ENCODE assay signal across 37 mouse cellular contexts in genomic region chr11:83529024-83529423, GRCm38 (mm10). TPM values are rescaled to one million over a fixed set of nuclear protein-coding genes. Genes with fewer than 3 reads are reported as not detected.
A peak's percentile ranks its signal among the peaks of the same experiment; 100 is the strongest.
DNase-seq lines count a peak whose midpoint lies in the region; ATAC-seq and TF ChIP-seq lines count a peak whose summit lies in the region.
"Had no signal": no experiment of that assay in that cellular context is flagged by ENCODE, and none has a peak within 500 bp of the region (broad histone marks: within the 10 kb centered on the region; RNA-seq: fewer than 3 reads in every experiment).

No protein-coding gene starts in this region.

- peak; percentile 40 for DNase-seq in adrenal gland, adult 2 months
- no peak for DNase-seq in adrenal gland, postnatal 10 days
- DNase-seq in hindbrain, postnatal 0 days (ENCODE audit: low spot score) = peak; percentile 4
- no peak for DNase-seq in hindbrain, embryonic 11.5 days (ENCODE audit: low spot score)
- DNase-seq in right cerebral cortex, postnatal 14 days = peak; percentile 18
- DNase-seq in right cerebral cortex, postnatal 36 days (ENCODE audit: low spot score in 2 of 2) = no peak
- no peak for DNase-seq in Muller cell, postnatal 12 days (ENCODE audit: inconsistent ontology term)
- DNase-seq: cerebellum, adult 11 months; cerebellum, adult 9-10 months; cerebellum, postnatal 36 days; heart, adult 2 months; heart, postnatal 4 days; kidney, adult 11 months; kidney, postnatal 14 days; lung, embryonic 14.5 days; lung, postnatal 14 days; midbrain, embryonic 14.5 days; spleen, adult 18-20 months; thymus, postnatal 14 days had no signal

- H3K4me3 ChIP-seq in hindbrain, postnatal 0 days (ENCODE audit: low read length) = no peak overlapping the region
- H3K4me3 ChIP-seq in hindbrain, embryonic 11.5 days (ENCODE audit: low read depth, low read length) = no peak overlapping the region
- H3K4me3 ChIP-seq: forebrain, embryonic 13.5 days; heart, adult 2 months; heart, embryonic 12.5 days; limb, embryonic 12.5 days; liver, embryonic 15.5 days; neural tube, embryonic 15.5 days had no signal

- H3K4me2 ChIP-seq in hindbrain, postnatal 0 days (ENCODE audit: low read depth, low read length) = no peak overlapping the region
- no peak overlapping the region for H3K4me2 ChIP-seq in hindbrain, embryonic 11.5 days (replicated peaks; ENCODE audit: low read depth, low read length)
- H3K4me2 ChIP-seq: forebrain, embryonic 13.5 days; heart, embryonic 12.5 days; hindbrain, embryonic 14.5 days; limb, embryonic 12.5 days; liver, embryonic 15.5 days; lung, embryonic 14.5 days; neural tube, embryonic 15.5 days had no signal

- no peak for ATAC-seq in hindbrain, postnatal 0 days
- no peak for ATAC-seq in hindbrain, embryonic 11.5 days (ENCODE audit: low FRiP score)
- ATAC-seq: forebrain, embryonic 13.5 days; inflammation-experienced regulatory T-cells, adult 6 months; Patski had no signal

- no peaks in the 10 kb centered on the region for H3K9me3 ChIP-seq in hindbrain, postnatal 0 days (ENCODE audit: low read length)
- H3K9me3 ChIP-seq in hindbrain, embryonic 11.5 days (ENCODE audit: control insufficient read depth, low read length) = no peaks in the 10 kb centered on the region
- H3K9me3 ChIP-seq: forebrain, embryonic 13.5 days; G1E; heart, embryonic 12.5 days; limb, embryonic 12.5 days; liver, embryonic 15.5 days; neural tube, embryonic 15.5 days had no signal

- TF ChIP-seq CTCF in hindbrain, postnatal 0 days (IDR thresholded peaks at IDR 0.05; ENCODE audit: low read depth) = no peak

- H3K27me3 ChIP-seq in hindbrain, postnatal 0 days (ENCODE audit: insufficient read depth, low read length) = no peaks in the 10 kb centered on the region
- no peaks in the 10 kb centered on the region for H3K27me3 ChIP-seq in hindbrain, embryonic 11.5 days (ENCODE audit: control insufficient read depth, insufficient read depth, low read length)
- H3K27me3 ChIP-seq: forebrain, embryonic 13.5 days; heart, embryonic 12.5 days; limb, embryonic 12.5 days; liver, embryonic 15.5 days; neural tube, embryonic 15.5 days; Patski had no signal

- 49% methylated on average over 12 of the region's 12 CpGs for WGBS in hindbrain, postnatal 0 days
- WGBS in hindbrain, embryonic 11.5 days = 68% methylated on average over 12 of the region's 12 CpGs

- no peak overlapping the region for H3K9ac ChIP-seq in hindbrain, postnatal 0 days (replicated peaks; ENCODE audit: low read length)
- H3K9ac ChIP-seq in hindbrain, embryonic 11.5 days (ENCODE audit: low read depth, low read length) = no peak overlapping the region
- H3K9ac ChIP-seq: forebrain, embryonic 13.5 days; heart, embryonic 12.5 days; hindbrain, embryonic 14.5 days; limb, embryonic 12.5 days; liver, embryonic 15.5 days; lung, embryonic 14.5 days; neural tube, embryonic 15.5 days had no signal

- no peaks in the 10 kb centered on the region for H3K4me1 ChIP-seq in hindbrain, postnatal 0 days (ENCODE audit: insufficient read depth, low read length)
- H3K4me1 ChIP-seq in hindbrain, embryonic 11.5 days (replicated peaks; ENCODE audit: control insufficient read depth, insufficient read depth, low read length) = no peaks in the 10 kb centered on the region
- H3K4me1 ChIP-seq: forebrain, embryonic 13.5 days; liver, embryonic 15.5 days; neural tube, embryonic 15.5 days had no signal

- no peaks in the 10 kb centered on the region for H3K36me3 ChIP-seq in hindbrain, postnatal 0 days (ENCODE audit: insufficient read depth, low read length)
- H3K36me3 ChIP-seq in hindbrain, embryonic 11.5 days (ENCODE audit: control insufficient read depth, insufficient read depth, low read length) = no peaks in the 10 kb centered on the region
- H3K36me3 ChIP-seq: G1E; heart, embryonic 12.5 days; limb, embryonic 12.5 days; liver, embryonic 15.5 days had no signal

- H3K27ac ChIP-seq in hindbrain, postnatal 0 days = no peak overlapping the region
- no peak overlapping the region for H3K27ac ChIP-seq in hindbrain, embryonic 11.5 days (ENCODE audit: low read depth, low read length)
- H3K27ac ChIP-seq: forebrain, embryonic 13.5 days; heart, adult 2 months; hindbrain, embryonic 14.5 days; limb, embryonic 12.5 days; liver, embryonic 15.5 days; neural tube, embryonic 15.5 days had no signal

RNA-seq across cellular contexts. Expression of gene Ccl5, which starts 1.3 kb away (rescaled TPM):
- total RNA-seq in adrenal gland, adult 2 months (2021) = 1 to 10 TPM; 1.8 to 2.0 TPM
- 20.3 and 21.6 TPM in 2 replicates for polyA plus RNA-seq in adrenal gland, adult 2 months (2012; rRNA removed)
- 1 to 10 TPM; 7.9 to 8.8 TPM for total RNA-seq in adrenal gland, postnatal 10 days (2021)
- total RNA-seq in hindbrain, postnatal 0 days (2014; rRNA removed) = not detected in 2 replicates
- 0.38 TPM in 1 of 2 replicates, not detected in the other for polyA plus RNA-seq in hindbrain, postnatal 0 days (2015; fragmentation: Nextera tagmentation; extraction: Ambion mirVana)
- 0.42 TPM in 1 of 2 replicates, not detected in the other for polyA plus RNA-seq in hindbrain, embryonic 11.5 days (2014; fragmentation: Nextera tagmentation; extraction: Ambion mirVana)
- total RNA-seq: gastrocnemius, adult 8-10 months; gastrocnemius, postnatal 4 days; heart, postnatal 4 days; layer of hippocampus, adult 18-20 months; layer of hippocampus, postnatal 10 days had no signal
- polyA plus RNA-seq: embryonic facial prominence, embryonic 11.5 days; forebrain, embryonic 13.5 days; G1E; heart, embryonic 12.5 days; hindbrain, embryonic 14.5 days; kidney, embryonic 14.5 days; limb, embryonic 12.5 days; neural tube, embryonic 15.5 days had no signal

RNA-seq across cellular contexts. Expression of gene Heatr9, which starts 7.0 kb away (rescaled TPM):
- not detected for total RNA-seq in adrenal gland, adult 2 months (2021)
- polyA plus RNA-seq in adrenal gland, adult 2 months (2012; rRNA removed) = not detected in 2 replicates
- not detected for total RNA-seq in adrenal gland, postnatal 10 days (2021)
- total RNA-seq in hindbrain, postnatal 0 days (2014; rRNA removed) = not detected in 2 replicates
- not detected in 2 replicates for polyA plus RNA-seq in hindbrain, postnatal 0 days (2015; fragmentation: Nextera tagmentation; extraction: Ambion mirVana)
- not detected in 2 replicates for polyA plus RNA-seq in hindbrain, embryonic 11.5 days (2014; fragmentation: Nextera tagmentation; extraction: Ambion mirVana)
- total RNA-seq: G1E; gastrocnemius, adult 8-10 months; gastrocnemius, postnatal 4 days; heart, adult 2 months; heart, postnatal 4 days; layer of hippocampus, adult 18-20 months; layer of hippocampus, postnatal 10 days; liver, adult 2 months had no signal
- polyA plus RNA-seq: embryonic facial prominence, embryonic 11.5 days; forebrain, embryonic 13.5 days; G1E; heart, adult 2 months; heart, embryonic 12.5 days; heart, postnatal 0 days; hindbrain, embryonic 14.5 days; kidney, embryonic 14.5 days; limb, embryonic 12.5 days; liver, adult 2 months; liver, embryonic 15.5 days; midbrain, embryonic 14.5 days; neural tube, embryonic 15.5 days; Patski; stomach, embryonic 16.5 days had no signal

RNA-seq across cellular contexts. Expression of gene Ccl9, which starts 49.4 kb away (rescaled TPM):
- 10 to 100 TPM in 1 of 2 experiments, 1 to 10 TPM in 1; 5.2 to 12.1 TPM for total RNA-seq in adrenal gland, adult 2 months (2021)
- polyA plus RNA-seq in adrenal gland, adult 2 months (2012; rRNA removed) = 0.42 and 0.53 TPM in 2 replicates
- total RNA-seq in adrenal gland, postnatal 10 days (2021) = 10 to 100 TPM in 1 of 2 experiments, 1 to 10 TPM in 1; 8.6 to 12.2 TPM
- total RNA-seq in hindbrain, postnatal 0 days (2014; rRNA removed) = 0.97 and 1.9 TPM in 2 replicates
- 1.7 and 1.9 TPM in 2 replicates for polyA plus RNA-seq in hindbrain, postnatal 0 days (2015; fragmentation: Nextera tagmentation; extraction: Ambion mirVana)
- polyA plus RNA-seq in hindbrain, embryonic 11.5 days (2014; fragmentation: Nextera tagmentation; extraction: Ambion mirVana) = 2.1 and 3.1 TPM in 2 replicates
- polyA plus RNA-seq: inflammation-experienced regulatory T-cells, adult 6 months had no signal

RNA-seq across cellular contexts. Expression of gene Taf15, which starts 56.1 kb away (rescaled TPM):
- total RNA-seq in adrenal gland, adult 2 months (2021) = 10 to 100 TPM; 56.8 to 77.7 TPM
- 2.5 and 3.4 TPM in 2 replicates for polyA plus RNA-seq in adrenal gland, adult 2 months (2012; rRNA removed)
- total RNA-seq in adrenal gland, postnatal 10 days (2021) = 10 to 100 TPM; 54.9 to 58.4 TPM
- total RNA-seq in hindbrain, postnatal 0 days (2014; rRNA removed) = 14.4 and 22.3 TPM in 2 replicates
- 13.2 and 13.6 TPM in 2 replicates for polyA plus RNA-seq in hindbrain, postnatal 0 days (2015; fragmentation: Nextera tagmentation; extraction: Ambion mirVana)
- 7.3 and 26.6 TPM in 2 replicates for polyA plus RNA-seq in hindbrain, embryonic 11.5 days (2014; fragmentation: Nextera tagmentation; extraction: Ambion mirVana)

Comparison
In these comparisons a context has a peak if more than half of its experiments do, and no peak if none do; other contexts are left out.
1. DNase-seq: peak in adrenal gland, adult 2 months (single experiment), hindbrain, postnatal 0 days (single experiment) and right cerebral cortex, postnatal 14 days (single experiment); none in adrenal gland, postnatal 10 days (single experiment), hindbrain, embryonic 11.5 days (single experiment), right cerebral cortex, postnatal 36 days (0 of 2) and Muller cell, postnatal 12 days (single experiment).